Mouse (Mus musculus): ENCODE data around the gene Xpr1. TPM values are rescaled to one million over a fixed set of nuclear protein-coding genes. Genes with fewer than 3 reads are reported as not detected.

The Xpr1 gene
- polyA plus RNA-seq, 1 experiment from 2014 or later, result 72.7 TPM

DNA sequence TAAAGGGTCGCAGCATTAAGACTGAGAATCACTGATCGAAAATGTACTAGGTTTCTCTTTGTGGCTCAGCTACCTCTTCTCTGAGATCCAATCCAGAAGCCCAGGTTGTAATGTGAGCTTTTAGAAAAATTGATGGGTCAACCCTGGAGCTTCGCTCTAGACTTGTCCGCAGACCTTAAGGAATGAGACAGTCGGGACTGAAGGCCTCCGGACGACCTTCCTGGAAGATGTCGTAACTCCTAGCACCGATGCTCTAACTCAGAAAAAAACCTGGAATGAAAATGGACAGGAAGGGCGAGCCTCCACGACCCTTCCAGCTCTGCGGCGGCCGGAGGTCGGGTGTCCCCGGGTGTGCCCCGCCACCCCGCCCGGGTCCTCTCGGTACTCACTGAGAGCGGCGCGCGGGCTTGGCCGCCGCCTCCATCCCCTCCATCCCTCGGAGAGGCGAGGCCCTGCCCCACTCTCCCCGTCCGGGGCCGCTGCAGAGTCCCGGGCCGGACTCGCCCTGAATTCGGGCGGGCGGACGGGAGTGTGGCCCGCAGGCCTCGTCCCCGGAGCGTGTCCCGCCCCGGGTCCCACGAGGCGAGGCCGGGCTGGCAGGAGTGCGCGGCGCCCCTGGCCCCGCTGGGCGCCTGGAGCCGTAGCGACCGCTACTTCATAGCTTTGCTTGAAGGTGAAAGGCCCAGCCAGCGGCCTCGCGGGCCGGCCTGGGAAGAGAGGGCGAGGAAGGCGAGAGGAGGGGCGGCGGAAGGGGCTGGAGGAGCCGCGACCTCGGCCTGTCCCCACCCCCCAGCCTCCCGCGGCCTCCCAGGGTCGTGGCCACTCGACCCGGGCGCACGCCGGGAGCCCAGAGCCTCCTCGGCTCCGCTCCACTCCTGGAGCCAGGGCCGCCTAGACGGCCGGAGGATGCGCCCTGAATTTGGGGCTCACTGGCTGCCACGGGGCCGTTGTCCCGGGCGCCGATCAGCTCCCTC lies 173.1 kb downstream of the Xpr1 start, which contains the start of gene BC034090:
Gene BC034090, minus strand, starts transcription at position 648 of the 974 bp plus-strand sequence.
- 3% methylated on average over 84 of the region's 85 CpGs for WGBS
- peak within 1 kb of the TSS; percentile 39; the same call in 1 of the 2 replicates for H3K27ac ChIP-seq
- peak; percentile 71 for ATAC-seq (replicated peaks)

DNA sequence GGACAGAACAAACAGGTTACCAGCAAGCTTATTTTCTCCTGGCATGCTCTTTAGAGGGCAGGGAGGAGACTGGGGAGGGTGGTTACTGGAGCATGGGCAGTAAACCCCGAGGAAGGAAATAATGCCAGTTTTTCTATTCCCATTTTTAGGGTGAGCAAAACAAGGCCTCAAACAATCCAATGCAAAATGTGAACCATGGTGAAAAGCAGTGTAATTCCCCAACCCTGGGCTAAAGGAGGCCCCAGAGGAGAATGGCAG lies 174.8 kb downstream of the Xpr1 start:
- peaks cover 20% of the 10 kb centered on the region for H3K4me1 ChIP-seq
- no peak for ATAC-seq (replicated peaks)
- WGBS, result 67% methylated on average over 1 of the region's 1 CpGs
- no peak overlapping the region for H3K4me2 ChIP-seq
- H3K27me3 ChIP-seq (replicated peaks), result peaks cover 3% of the 10 kb centered on the region; the same call in 1 of the 2 replicates
- H3K9ac ChIP-seq, result no peak overlapping the region
- no peaks in the 10 kb centered on the region for H3K36me3 ChIP-seq (replicated peaks)
- H3K27ac ChIP-seq, result no peak overlapping the region
- H3K4me3 ChIP-seq, result no peak overlapping the region
- H3K9me3 ChIP-seq, result no peaks in the 10 kb centered on the region

More for the DNA sequence above, 173.1 kb downstream of the Xpr1 start, which contains the start of gene BC034090:
- Histone ChIP-seq H3K27me3 (replicated peaks) (peaks cover 3% of the 10 kb centered on the region; the same call in 1 of the 2 replicates), H3K9me3 (no peaks in the 10 kb centered on the region), H3K9ac (peak within 1 kb of the TSS; percentile 55), H3K4me2 (peak within 1 kb of the TSS; percentile 83), H3K4me3 (peak within 1 kb of the TSS; percentile 46), H3K36me3 (replicated peaks) (no peaks in the 10 kb centered on the region), H3K4me1 (peaks cover 16% of the 10 kb centered on the region)

DNA sequence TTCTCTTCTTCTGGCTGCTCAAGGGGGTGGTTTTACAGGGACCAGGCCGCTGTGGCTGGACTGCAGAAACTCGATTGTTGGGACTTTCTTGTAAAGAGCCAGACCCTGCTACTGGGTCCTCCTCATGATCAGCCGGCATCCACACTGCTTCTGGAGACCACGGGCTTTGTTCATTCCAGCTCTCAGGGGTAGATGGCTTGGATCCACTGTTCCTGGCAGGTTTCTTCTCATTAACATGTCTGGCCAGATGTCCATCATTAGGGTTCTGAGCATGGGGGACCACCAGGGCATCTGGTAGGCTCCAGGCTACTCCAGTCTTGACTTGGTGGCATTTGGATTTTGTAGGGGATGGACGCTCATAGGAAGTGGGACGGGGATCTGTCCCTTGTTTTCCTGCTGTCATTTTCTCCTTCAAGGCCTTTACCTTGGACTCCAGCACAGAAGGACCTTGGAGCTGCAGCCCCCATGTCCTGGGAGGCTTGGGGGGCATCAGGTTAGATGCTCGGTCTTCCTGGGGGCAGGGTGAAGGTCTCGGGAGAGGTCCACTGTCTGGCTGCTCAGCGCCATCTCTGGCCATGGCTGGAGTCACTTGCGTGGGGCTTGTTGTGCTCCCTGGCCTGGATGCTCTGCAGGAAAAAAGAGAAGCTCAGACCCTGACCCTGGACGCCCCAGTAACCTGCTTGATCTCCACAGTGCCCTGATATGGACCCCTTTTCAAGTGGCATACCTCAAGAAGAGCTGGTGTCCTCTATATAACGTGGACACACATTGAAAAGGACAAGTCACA lies 175.3 kb downstream of the Xpr1 start:
- 83% methylated on average over 12 of the region's 12 CpGs for WGBS
- peaks cover 26% of the 10 kb centered on the region for H3K4me1 ChIP-seq
- ATAC-seq (replicated peaks), result no peak
- no peaks in the 10 kb centered on the region for H3K9me3 ChIP-seq
- no peak overlapping the region for H3K27ac ChIP-seq
- H3K4me3 ChIP-seq, result no peak overlapping the region
- no peak overlapping the region for H3K4me2 ChIP-seq
- no peak overlapping the region for H3K9ac ChIP-seq
- H3K36me3 ChIP-seq (replicated peaks), result no peaks in the 10 kb centered on the region
- peaks cover 3% of the 10 kb centered on the region; the same call in 1 of the 2 replicates for H3K27me3 ChIP-seq (replicated peaks)

DNA sequence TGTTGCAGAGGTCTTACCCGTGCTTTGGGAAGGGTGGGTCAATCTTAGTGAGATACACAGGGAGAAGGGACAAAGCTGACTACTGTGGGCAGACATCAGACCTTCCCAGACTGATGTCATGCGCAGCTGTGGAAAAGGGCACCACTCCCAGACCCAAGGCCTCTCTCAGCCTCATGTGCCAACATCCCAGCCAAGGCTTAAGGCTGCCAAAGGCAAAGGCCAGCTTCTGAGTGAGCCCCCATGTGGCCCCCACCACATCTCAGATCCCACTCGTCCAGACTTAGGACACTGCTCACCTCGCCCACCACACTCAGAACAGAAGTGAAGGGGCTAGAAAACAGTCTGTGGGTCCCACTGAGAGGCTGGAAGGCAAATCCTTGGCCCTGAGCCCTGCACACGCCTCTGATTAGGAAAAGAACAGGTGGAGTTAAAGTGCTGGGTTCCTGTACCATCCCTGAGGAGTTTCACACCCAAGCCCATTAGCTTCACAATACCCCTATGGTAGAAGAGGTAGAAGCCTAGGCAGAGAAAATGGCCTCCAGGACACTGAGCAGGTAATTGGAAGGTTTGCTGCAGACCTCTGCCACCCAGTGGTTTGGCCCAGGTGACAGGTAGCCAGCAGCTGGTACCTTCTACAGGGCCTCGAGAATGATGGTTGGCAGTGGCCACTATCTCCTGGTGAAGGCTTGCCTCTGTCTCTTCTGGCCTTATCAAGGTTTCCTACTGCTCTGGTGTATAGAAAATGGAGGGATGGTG lies 177.1 kb downstream of the Xpr1 start:
- ATAC-seq (replicated peaks), result no peak
- Histone ChIP-seq H3K4me3 (no peak overlapping the region), H3K36me3 (replicated peaks) (no peaks in the 10 kb centered on the region), H3K4me2 (no peak overlapping the region), H3K9me3 (no peaks in the 10 kb centered on the region), H3K4me1 (peaks cover 41% of the 10 kb centered on the region), H3K27ac (no peak overlapping the region), H3K27me3 (replicated peaks) (peaks cover 3% of the 10 kb centered on the region; the same call in 1 of the 2 replicates), H3K9ac (no peak overlapping the region)
- 82% methylated on average over 6 of the region's 6 CpGs for WGBS

DNA sequence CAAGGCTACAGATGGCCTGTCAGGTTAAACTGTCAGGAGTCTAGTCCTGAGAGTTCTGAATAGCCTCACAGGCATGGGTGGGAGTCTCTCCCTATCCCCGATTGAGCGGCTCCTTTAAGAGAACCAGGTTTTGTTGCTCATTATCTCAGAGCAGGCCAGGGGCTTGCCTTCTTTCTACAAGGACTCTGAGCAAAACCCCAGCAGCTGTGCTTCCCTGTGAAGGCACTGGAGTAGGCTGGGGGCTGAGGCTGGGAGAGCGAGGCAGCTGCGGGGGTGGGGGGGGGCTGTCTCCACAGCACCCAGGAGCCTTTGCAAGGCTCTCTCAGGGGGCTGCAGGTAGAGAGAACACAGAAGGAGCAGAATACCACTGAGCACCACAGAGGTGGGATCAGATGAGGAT lies 178.0 kb downstream of the Xpr1 start:
- Histone ChIP-seq H3K27me3 (replicated peaks) (peaks cover 3% of the 10 kb centered on the region; the same call in 1 of the 2 replicates), H3K4me1 (peaks cover 43% of the 10 kb centered on the region), H3K4me2 (no peak overlapping the region), H3K27ac (0 out of 2 replicates have a peak overlapping the region, but pooled peaks have one; percentile 5), H3K9ac (no peak overlapping the region), H3K9me3 (no peaks in the 10 kb centered on the region), H3K4me3 (no peak overlapping the region), H3K36me3 (replicated peaks) (no peaks in the 10 kb centered on the region)
- WGBS, result 51% methylated on average over 4 of the region's 4 CpGs
- ATAC-seq (replicated peaks), result no peak

DNA sequence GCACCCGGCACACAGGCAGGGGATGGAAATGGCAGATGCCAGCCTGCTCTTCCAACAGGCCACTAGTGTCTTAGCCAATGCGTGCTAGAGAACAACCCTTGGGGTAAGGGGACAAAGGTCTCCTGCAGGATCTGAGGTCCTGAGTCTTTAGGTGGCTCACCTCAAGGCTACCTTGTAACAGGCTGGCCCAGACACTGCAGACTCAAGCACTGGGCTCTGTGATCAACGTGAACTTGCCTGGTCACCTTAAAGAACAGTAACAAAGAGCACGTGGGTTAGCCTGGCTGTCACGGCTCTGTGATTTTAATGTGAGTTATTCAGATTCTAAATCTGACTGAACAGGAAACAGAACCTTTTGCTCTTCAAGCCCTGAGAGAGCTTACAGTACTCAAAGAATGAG lies 179.1 kb downstream of the Xpr1 start:
- peaks cover 48% of the 10 kb centered on the region for H3K4me1 ChIP-seq
- no peaks in the 10 kb centered on the region for H3K36me3 ChIP-seq (replicated peaks)
- no peaks in the 10 kb centered on the region for H3K9me3 ChIP-seq
- ATAC-seq (replicated peaks), result no peak
- no peak overlapping the region for H3K27ac ChIP-seq
- H3K4me2 ChIP-seq, result no peak overlapping the region
- no peak overlapping the region for H3K4me3 ChIP-seq
- 80% methylated on average over 5 of the region's 5 CpGs for whole genome bisulfite sequencing
- no peak overlapping the region for H3K9ac ChIP-seq
- H3K27me3 ChIP-seq (replicated peaks), result peaks cover 2% of the 10 kb centered on the region; the same call in 1 of the 2 replicates

DNA sequence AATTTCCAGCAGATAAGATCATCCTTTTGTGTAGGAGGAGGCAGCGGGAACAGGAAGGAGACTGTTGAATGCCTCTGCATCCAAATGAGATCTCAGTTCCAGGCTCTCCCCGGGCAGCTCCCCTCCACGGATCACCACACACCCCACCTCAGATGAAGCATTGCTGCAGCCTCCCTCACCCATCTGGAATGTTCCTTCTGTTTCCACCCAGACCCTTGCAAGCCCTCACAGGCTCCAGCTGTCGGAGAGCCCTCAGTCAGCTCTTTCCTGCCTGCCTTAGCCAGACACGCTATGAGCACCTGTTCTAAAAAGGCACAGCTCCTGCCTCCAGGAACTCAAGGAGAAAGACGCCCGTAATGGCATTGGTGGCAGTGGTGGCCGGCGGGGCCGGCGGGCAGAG lies 179.8 kb downstream of the Xpr1 start:
- peaks cover 55% of the 10 kb centered on the region for H3K4me1 ChIP-seq
- 62% methylated on average over 11 of the region's 11 CpGs for WGBS
- no peak for ATAC-seq (replicated peaks)
- no peaks in the 10 kb centered on the region for H3K36me3 ChIP-seq (replicated peaks)
- H3K27me3 ChIP-seq (replicated peaks), result no peaks in the 10 kb centered on the region; the same call in 1 of the 2 replicates
- H3K27ac ChIP-seq, result peak overlapping the region; percentile 45; the same call in 1 of the 2 replicates
- H3K4me3 ChIP-seq, result no peak overlapping the region
- H3K9me3 ChIP-seq, result no peaks in the 10 kb centered on the region
- H3K4me2 ChIP-seq, result no peak overlapping the region
- H3K9ac ChIP-seq, result no peak overlapping the region

DNA sequence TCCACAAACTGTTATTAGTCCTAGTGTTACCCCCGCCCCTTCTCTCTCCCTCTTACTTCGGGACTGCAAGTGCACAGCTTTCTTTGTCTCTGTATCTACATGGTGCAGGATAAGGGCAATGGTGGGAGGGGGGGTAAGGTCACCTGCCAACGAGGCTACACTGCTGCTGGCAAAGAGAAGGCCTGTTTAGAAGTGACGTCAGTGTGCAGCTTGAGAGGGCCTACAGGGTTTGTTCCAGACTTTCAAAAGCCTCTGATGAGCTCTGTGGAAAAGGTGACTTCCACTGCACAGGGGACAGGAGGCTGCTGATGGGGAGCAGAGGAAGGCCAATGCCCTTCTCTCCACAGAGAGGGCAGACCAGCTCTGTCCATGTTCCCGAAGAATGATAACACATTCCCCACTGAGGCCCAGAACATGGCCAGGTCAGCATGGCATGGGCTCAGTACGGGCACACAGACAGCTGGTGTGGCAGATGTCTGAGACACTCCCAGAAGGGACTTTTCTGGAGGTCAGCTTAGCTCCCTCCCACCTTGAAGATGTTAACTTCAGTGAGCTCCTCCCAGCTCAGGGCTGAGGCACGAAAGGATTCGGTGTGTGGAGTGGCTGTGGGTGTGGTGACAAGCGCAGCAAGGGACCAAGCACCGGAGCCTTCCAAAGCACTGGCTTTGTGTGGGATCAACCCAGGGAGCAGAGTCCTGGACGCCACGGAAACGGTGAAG lies 180.8 kb downstream of the Xpr1 start:
- WGBS, result 31% methylated on average over 13 of the region's 13 CpGs
- ATAC-seq (replicated peaks), result no peak

DNA sequence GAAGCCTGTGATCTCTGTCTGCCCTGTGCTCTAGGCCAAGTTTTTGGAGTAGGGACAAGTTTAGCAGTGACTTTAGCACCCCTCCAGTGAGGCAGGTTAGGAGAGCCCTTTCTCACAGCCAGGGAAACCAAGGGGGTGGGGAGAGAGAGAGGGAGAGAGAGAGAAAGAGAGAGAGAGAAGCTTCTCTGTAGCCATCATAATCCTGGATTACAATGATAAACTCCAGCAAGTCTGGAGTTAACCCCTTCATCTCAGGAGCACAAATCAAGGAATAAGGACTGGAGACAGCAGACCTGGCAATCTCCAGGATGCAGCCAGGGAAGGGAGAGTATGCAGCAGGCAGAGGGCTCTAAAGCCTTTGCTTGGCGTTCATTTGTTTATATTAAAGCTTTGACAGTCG lies 181.6 kb downstream of the Xpr1 start:
- no peak overlapping the region for H3K4me2 ChIP-seq
- no peaks in the 10 kb centered on the region for H3K27me3 ChIP-seq (replicated peaks)
- peaks cover 66% of the 10 kb centered on the region for H3K4me1 ChIP-seq
- no peak overlapping the region for H3K9ac ChIP-seq
- H3K4me3 ChIP-seq, result no peak overlapping the region
- WGBS, result 20% methylated on average over 2 of the region's 2 CpGs
- ATAC-seq (replicated peaks), result no peak
- H3K27ac ChIP-seq, result peak overlapping the region; percentile 45; the same call in 1 of the 2 replicates
- no peaks in the 10 kb centered on the region for H3K36me3 ChIP-seq (replicated peaks)
- H3K9me3 ChIP-seq, result no peaks in the 10 kb centered on the region

More for the DNA sequence above, 180.8 kb downstream of the Xpr1 start:
- no peak overlapping the region for H3K4me2 ChIP-seq
- no peak overlapping the region for H3K9ac ChIP-seq
- H3K4me1 ChIP-seq, result peaks cover 63% of the 10 kb centered on the region
- H3K9me3 ChIP-seq, result no peaks in the 10 kb centered on the region
- H3K27me3 ChIP-seq (replicated peaks), result no peaks in the 10 kb centered on the region
- peak overlapping the region; percentile 45; the same call in 1 of the 2 replicates for H3K27ac ChIP-seq
- no peak overlapping the region for H3K4me3 ChIP-seq
- no peaks in the 10 kb centered on the region for H3K36me3 ChIP-seq (replicated peaks)

DNA sequence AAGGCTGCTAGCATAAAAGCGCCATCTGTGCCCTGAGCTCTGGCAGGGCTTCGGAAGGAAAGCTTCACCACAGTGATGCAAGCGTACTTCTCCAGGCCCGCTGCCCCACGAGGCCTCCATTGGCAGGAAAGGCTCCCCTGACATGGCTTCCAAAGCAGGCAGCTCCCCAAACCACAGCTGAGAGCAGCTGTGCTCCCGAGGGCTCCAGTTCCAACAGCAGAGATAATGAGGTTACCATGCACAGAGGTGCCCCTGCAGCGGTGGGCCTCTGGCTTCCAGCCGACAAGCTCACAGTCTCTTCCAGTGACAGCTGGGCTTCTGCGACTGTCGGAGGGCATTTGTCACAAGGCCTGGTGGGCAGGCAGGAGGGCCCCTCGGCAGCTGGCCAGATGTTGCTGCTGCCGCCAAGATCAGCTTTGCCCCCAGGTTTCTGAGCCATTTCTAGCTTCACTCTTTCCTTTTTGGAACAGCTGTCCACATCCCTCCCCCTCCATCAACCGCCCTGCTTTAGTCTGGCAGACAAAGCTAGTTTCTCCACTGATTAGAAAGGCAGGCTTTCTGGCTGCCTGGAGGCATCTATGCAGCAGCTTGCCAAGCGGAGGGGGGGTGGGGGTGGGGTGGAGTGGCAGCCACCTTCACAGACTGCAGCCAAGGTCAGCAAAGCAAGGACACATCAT lies 183.1 kb downstream of the Xpr1 start:
- peak overlapping the region; percentile 85 for H3K27ac ChIP-seq
- no peaks in the 10 kb centered on the region for H3K9me3 ChIP-seq
- no peak overlapping the region for H3K4me3 ChIP-seq
- H3K36me3 ChIP-seq (replicated peaks), result no peaks in the 10 kb centered on the region
- peak; percentile 66 for ATAC-seq (replicated peaks)
- H3K4me2 ChIP-seq, result no peak overlapping the region
- H3K9ac ChIP-seq, result no peak overlapping the region
- no peaks in the 10 kb centered on the region for H3K27me3 ChIP-seq (replicated peaks)
- WGBS, result 14% methylated on average over 14 of the region's 14 CpGs
- H3K4me1 ChIP-seq, result peaks cover 74% of the 10 kb centered on the region

DNA sequence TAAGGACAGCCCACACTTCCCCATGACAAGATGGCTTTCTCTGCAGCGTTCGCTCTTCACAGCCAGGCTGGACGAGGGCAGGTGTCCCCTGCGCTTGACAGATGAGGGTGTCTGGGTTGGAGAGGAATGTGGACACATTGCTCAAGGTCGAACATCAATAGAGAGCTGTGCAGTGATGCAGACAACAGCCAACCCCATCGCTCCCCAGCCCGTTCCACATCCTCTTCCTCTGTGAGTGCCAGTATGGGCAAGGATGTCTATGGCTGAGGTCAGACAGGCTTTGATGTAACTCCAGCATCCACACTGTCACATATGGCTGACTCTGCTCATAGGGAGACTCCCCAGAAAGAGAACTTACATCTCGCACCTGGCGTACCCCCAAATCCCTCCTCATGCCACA lies 183.8 kb downstream of the Xpr1 start:
- peaks cover 76% of the 10 kb centered on the region for H3K4me1 ChIP-seq
- WGBS, result 78% methylated on average over 9 of the region's 9 CpGs
- H3K27ac ChIP-seq, result peak overlapping the region; percentile 85
- no peaks in the 10 kb centered on the region for H3K27me3 ChIP-seq (replicated peaks)
- H3K36me3 ChIP-seq (replicated peaks), result no peaks in the 10 kb centered on the region
- ATAC-seq (replicated peaks), result no peak
- no peak overlapping the region for H3K4me2 ChIP-seq
- no peak overlapping the region for H3K4me3 ChIP-seq
- H3K9me3 ChIP-seq, result no peaks in the 10 kb centered on the region
- H3K9ac ChIP-seq, result no peak overlapping the region

Measured in midbrain, embryonic 15.5 days (tissue).